Comparison of ENCODE assay signal across 8 mouse cellular contexts in genomic region chr17:12226551-12226950, GRCm38 (mm10).
DNase-seq lines count a peak whose midpoint lies in the region; ATAC-seq and TF ChIP-seq lines count a peak whose summit lies in the region.
"Had no signal": no experiment of that assay in that cellular context is flagged by ENCODE, and none has a peak within 500 bp of the region (broad histone marks: within the 10 kb centered on the region; RNA-seq: fewer than 3 reads in every experiment).

No protein-coding gene starts in this region.

- H3K9ac ChIP-seq in midbrain, embryonic 13.5 days (replicated peaks) = no peak overlapping the region
- no peak overlapping the region for H3K9ac ChIP-seq in midbrain, embryonic 16.5 days (ENCODE audit: low read depth, low read length)
- H3K9ac ChIP-seq in hindbrain, embryonic 14.5 days = no peak overlapping the region
- H3K9ac ChIP-seq: embryonic facial prominence, embryonic 12.5 days had no signal

- no peak for TF ChIP-seq POLR2A in lung, adult 2 months (IDR thresholded peaks at IDR 0.05; ENCODE audit: borderline replicate concordance, extremely low read depth, low read depth, low read length)

- no peaks in the 10 kb centered on the region for H3K9me3 ChIP-seq in midbrain, embryonic 13.5 days
- no peaks in the 10 kb centered on the region for H3K9me3 ChIP-seq in midbrain, embryonic 16.5 days (replicated peaks; ENCODE audit: control insufficient read depth, low read length, poor library complexity, severe bottlenecking)
- H3K9me3 ChIP-seq in hindbrain, embryonic 14.5 days (ENCODE audit: control insufficient read depth, low read length) = no peaks in the 10 kb centered on the region
- H3K9me3 ChIP-seq: embryonic facial prominence, embryonic 12.5 days had no signal

- no peaks in the 10 kb centered on the region for H3K27me3 ChIP-seq in midbrain, embryonic 13.5 days
- H3K27me3 ChIP-seq in midbrain, embryonic 16.5 days (ENCODE audit: control insufficient read depth, insufficient read depth, low read depth, low read length) = no peaks in the 10 kb centered on the region
- no peaks in the 10 kb centered on the region for H3K27me3 ChIP-seq in hindbrain, embryonic 14.5 days (ENCODE audit: control insufficient read depth, insufficient read depth, low read length)
- H3K27me3 ChIP-seq: embryonic facial prominence, embryonic 12.5 days had no signal

- intact Hi-C loops in left cerebral cortex, postnatal 36 days (cut with DNase I) = loop anchor here (5.0 kb wide), 1 partner anchor 146 kb away; no protein-coding TSS in a partner anchor

- peaks cover 63% of the 10 kb centered on the region for H3K36me3 ChIP-seq in midbrain, embryonic 13.5 days
- H3K36me3 ChIP-seq in midbrain, embryonic 16.5 days (ENCODE audit: control insufficient read depth, insufficient read depth, low read length) = peaks cover 22% of the 10 kb centered on the region
- H3K36me3 ChIP-seq in hindbrain, embryonic 14.5 days (replicated peaks; ENCODE audit: control insufficient read depth, insufficient read depth) = peaks cover 54% of the 10 kb centered on the region

- H3K27ac ChIP-seq in midbrain, embryonic 13.5 days = no peak overlapping the region
- no peak overlapping the region for H3K27ac ChIP-seq in midbrain, embryonic 16.5 days (ENCODE audit: low read length)
- no peak overlapping the region for H3K27ac ChIP-seq in hindbrain, embryonic 14.5 days
- H3K27ac ChIP-seq: embryonic facial prominence, embryonic 12.5 days had no signal

- no peaks in the 10 kb centered on the region; the same call in 1 of the 2 replicates for H3K4me1 ChIP-seq in midbrain, embryonic 13.5 days (replicated peaks)
- H3K4me1 ChIP-seq in midbrain, embryonic 16.5 days (ENCODE audit: control insufficient read depth, insufficient read depth, low read length) = peaks cover 4% of the 10 kb centered on the region
- H3K4me1 ChIP-seq in hindbrain, embryonic 14.5 days (replicated peaks; ENCODE audit: control insufficient read depth, insufficient read depth, low read length) = no peaks in the 10 kb centered on the region
- H3K4me1 ChIP-seq in lung, adult 2 months (ENCODE audit: control insufficient read depth, insufficient read depth, low read length) = no peaks in the 10 kb centered on the region

- peak; percentile 40; the same call in 1 of the 2 replicates for ATAC-seq in midbrain, embryonic 13.5 days
- ATAC-seq in midbrain, embryonic 16.5 days = no peak
- ATAC-seq in hindbrain, embryonic 14.5 days (ENCODE audit: low FRiP score) = no peak

- peak; percentile 82 for DNase-seq in embryo, embryonic 10 days (ENCODE audit: low spot score)
- peak; percentile 52 for DNase-seq in hindbrain, embryonic 14.5 days (ENCODE audit: low spot score)
- no peak for DNase-seq in lung, adult 2 months
- no peak for DNase-seq in layer of hippocampus, adult 9-10 months (ENCODE audit: low spot score)
- DNase-seq in left cerebral cortex, postnatal 36 days (ENCODE audit: low spot score in 2 of 2) = no peak

- no peak overlapping the region for H3K4me3 ChIP-seq in midbrain, embryonic 13.5 days (replicated peaks)
- H3K4me3 ChIP-seq in midbrain, embryonic 16.5 days (ENCODE audit: low read depth, low read length) = no peak overlapping the region
- no peak overlapping the region for H3K4me3 ChIP-seq in hindbrain, embryonic 14.5 days (replicated peaks; ENCODE audit: low read length)
- H3K4me3 ChIP-seq in lung, adult 2 months (replicated peaks; ENCODE audit: extremely low read depth, low read depth, low read length) = no peak overlapping the region
- H3K4me3 ChIP-seq: embryonic facial prominence, embryonic 12.5 days had no signal

- 75% methylated on average over 12 of the region's 12 CpGs for whole genome bisulfite sequencing in midbrain, embryonic 13.5 days
- 64% methylated on average over 12 of the region's 12 CpGs for WGBS in midbrain, embryonic 16.5 days
- WGBS in hindbrain, embryonic 14.5 days = 69% methylated on average over 12 of the region's 12 CpGs
- 50% methylated on average over 12 of the region's 12 CpGs for WGBS in lung, adult 2 months

- TF ChIP-seq CTCF in lung, adult 2 months (IDR thresholded peaks at IDR 0.05; ENCODE audit: insufficient read depth, low read length) = peak; percentile 58

- H3K4me2 ChIP-seq in midbrain, embryonic 13.5 days (replicated peaks) = no peak overlapping the region
- no peak overlapping the region for H3K4me2 ChIP-seq in midbrain, embryonic 16.5 days (ENCODE audit: low read length)
- no peak overlapping the region for H3K4me2 ChIP-seq in hindbrain, embryonic 14.5 days (replicated peaks)
- H3K4me2 ChIP-seq: embryonic facial prominence, embryonic 12.5 days had no signal

Comparison
In these comparisons a context has a peak if more than half of its experiments do, and no peak if none do; other contexts are left out.
1. DNase-seq: peak in embryo, embryonic 10 days (single experiment) and hindbrain, embryonic 14.5 days (single experiment); none in lung, adult 2 months (single experiment), layer of hippocampus, adult 9-10 months (single experiment) and left cerebral cortex, postnatal 36 days (0 of 2).